Mouse (Mus musculus) heart, embryonic 11.5 days (tissue): ENCODE data around the gene Arl3. TPM values are rescaled to one million over a fixed set of nuclear protein-coding genes. Genes with fewer than 3 reads are reported as not detected.
"Not testable (repeated sequence)": the region's sequence is repeated elsewhere in the genome, so short reads cannot be mapped to it uniquely, and the experiment has no call there.

Experiments
- ATAC-seq: fragments of 200-750 bp; cut with Nextera tagmentation; replicated peaks from 2 replicates; pipeline ENCODE4 v1.8.0; 2017; ENCODE audit warnings: moderate library complexity; ENCODE audit not compliant: insufficient number of reproducible peaks, low FRiP score, low TSS enrichment
- H3K27ac ChIP-seq: fragments of 300-500 bp; sonication (generic); 2 replicates; pipeline ENCODE4 v1.5.1; 2014; ENCODE audit warnings: mild to moderate bottlenecking, low read depth, low read length
- H3K27me3 ChIP-seq: fragments of 300-500 bp; sonication (generic); 2 replicates; pipeline ENCODE4 v1.6.1; 2014; ENCODE audit warnings: mild to moderate bottlenecking, low read length, mixed read lengths; ENCODE audit not compliant: control insufficient read depth, insufficient read depth
- H3K36me3 ChIP-seq: fragments of 300-500 bp; sonication (generic); 2 replicates; pipeline ENCODE4 v1.6.1; 2014; ENCODE audit warnings: mild to moderate bottlenecking, low read length, moderate library complexity, mixed read lengths; ENCODE audit not compliant: control insufficient read depth, insufficient read depth
- H3K4me1 ChIP-seq: fragments of 300-500 bp; sonication (generic); 2 replicates; pipeline ENCODE4 v1.6.1; 2014; ENCODE audit warnings: low read length; ENCODE audit not compliant: control insufficient read depth, insufficient read depth
- H3K4me2 ChIP-seq: fragments of 300-500 bp; sonication (generic); 2 replicates; pipeline ENCODE4 v1.6.1; 2014; ENCODE audit warnings: mild to moderate bottlenecking, moderate library complexity
- H3K4me3 ChIP-seq: fragments of 300-500 bp; sonication (generic); 2 replicates; pipeline ENCODE4 v1.5.1; 2014; ENCODE audit warnings: low read depth, low read length
- H3K9ac ChIP-seq: fragments of 300-500 bp; sonication (generic); 2 replicates; pipeline ENCODE4 v1.6.1; 2014; ENCODE audit warnings: mild to moderate bottlenecking, low read depth, low read length, moderate library complexity
- H3K9me3 ChIP-seq: fragments of 300-500 bp; sonication (generic); replicated peaks from 2 replicates; pipeline ENCODE4 v1.6.1; 2016; ENCODE audit warnings: low read length; ENCODE audit not compliant: control insufficient read depth
- WGBS: fragments of 180-500 bp; shearing (Covaris S2); extraction: QIAGEN DNeasy Blood & Tissue Kit; methylation state at CpG from one replicate; pipeline ENCODE4 v1.1.7; 2014; ENCODE audit not compliant: insufficient replicate concordance; 5-methylcytosine and 5-hydroxymethylcytosine counted together
- polyA plus RNA-seq: library from polyadenylated mRNA; unstranded; fragments of >200 nt; fragmentation: Nextera tagmentation; extraction: Ambion mirVana; gene quantifications from 2 replicates; pipeline ENCODE4 v1.2.1, GENCODE M21; 2014

The Arl3 gene
- polyA plus RNA-seq, 1 experiment from 2014 or later: 83.5 TPM

DNA sequence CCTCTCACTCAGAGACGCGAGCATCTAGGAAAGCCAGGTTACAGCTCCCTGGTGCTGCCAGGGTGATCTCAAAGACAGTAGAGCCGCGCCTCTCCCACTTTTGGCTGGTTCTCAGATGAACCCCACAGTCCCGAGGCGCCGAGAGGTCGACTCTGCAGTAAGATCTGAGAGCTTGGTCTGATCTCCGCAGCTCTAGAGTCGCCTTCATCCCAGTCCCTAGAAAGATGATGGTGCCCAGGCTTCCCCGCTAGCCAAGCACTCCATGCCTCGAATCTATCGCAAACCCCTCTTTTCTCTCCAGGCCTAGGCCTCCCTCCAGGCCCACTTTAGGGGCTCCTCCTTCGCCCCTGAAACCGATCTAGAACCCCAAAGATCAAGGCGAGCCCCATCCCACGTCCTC is 450 bp downstream of the Arl3 start:
- peak; percentile 20; the same call in 1 of the 2 replicates for ATAC-seq
- H3K9me3 ChIP-seq: no peaks in the 10 kb centered on the region
- H3K27ac ChIP-seq: peak overlapping the region; percentile 50; the same call in 1 of the 2 replicates
- 0% methylated on average over 17 of the region's 17 CpGs for WGBS
- H3K9ac ChIP-seq: peak overlapping the region; percentile 78
- no peaks in the 10 kb centered on the region for H3K27me3 ChIP-seq
- H3K4me3 ChIP-seq: peak overlapping the region; percentile 91
- H3K4me1 ChIP-seq: peaks cover 4% of the 10 kb centered on the region
- no peaks in the 10 kb centered on the region; the same call in 1 of the 2 replicates for H3K36me3 ChIP-seq
- peak overlapping the region; percentile 93 for H3K4me2 ChIP-seq

DNA sequence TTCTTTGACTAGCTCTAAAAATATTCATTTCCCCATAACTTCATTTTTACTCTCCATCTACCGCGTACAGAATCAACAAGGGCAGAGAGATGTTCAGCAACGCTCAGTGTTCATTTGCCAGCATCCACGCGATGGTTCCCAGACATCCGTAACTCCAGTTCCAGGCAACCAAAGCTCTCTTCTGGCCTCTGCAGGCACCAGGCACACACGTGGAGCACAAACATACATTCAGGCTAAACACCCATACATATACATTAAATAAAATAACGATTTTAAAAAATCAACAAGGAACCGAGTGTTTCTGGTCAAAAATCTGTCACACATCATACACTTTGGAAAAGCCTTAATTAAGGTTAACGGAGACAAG is 1.1 kb downstream of the Arl3 start:
- no peak overlapping the region; the same call in 1 of the 2 replicates for H3K27ac ChIP-seq
- no peaks in the 10 kb centered on the region for H3K9me3 ChIP-seq
- no peak overlapping the region for H3K9ac ChIP-seq
- no peaks in the 10 kb centered on the region; the same call in 1 of the 2 replicates for H3K36me3 ChIP-seq
- peaks cover 4% of the 10 kb centered on the region for H3K4me1 ChIP-seq
- peak overlapping the region; percentile 93 for H3K4me2 ChIP-seq
- 35% methylated on average over 10 of the region's 10 CpGs for WGBS
- peak overlapping the region; percentile 91 for H3K4me3 ChIP-seq
- ATAC-seq: no peak
- no peaks in the 10 kb centered on the region for H3K27me3 ChIP-seq

DNA sequence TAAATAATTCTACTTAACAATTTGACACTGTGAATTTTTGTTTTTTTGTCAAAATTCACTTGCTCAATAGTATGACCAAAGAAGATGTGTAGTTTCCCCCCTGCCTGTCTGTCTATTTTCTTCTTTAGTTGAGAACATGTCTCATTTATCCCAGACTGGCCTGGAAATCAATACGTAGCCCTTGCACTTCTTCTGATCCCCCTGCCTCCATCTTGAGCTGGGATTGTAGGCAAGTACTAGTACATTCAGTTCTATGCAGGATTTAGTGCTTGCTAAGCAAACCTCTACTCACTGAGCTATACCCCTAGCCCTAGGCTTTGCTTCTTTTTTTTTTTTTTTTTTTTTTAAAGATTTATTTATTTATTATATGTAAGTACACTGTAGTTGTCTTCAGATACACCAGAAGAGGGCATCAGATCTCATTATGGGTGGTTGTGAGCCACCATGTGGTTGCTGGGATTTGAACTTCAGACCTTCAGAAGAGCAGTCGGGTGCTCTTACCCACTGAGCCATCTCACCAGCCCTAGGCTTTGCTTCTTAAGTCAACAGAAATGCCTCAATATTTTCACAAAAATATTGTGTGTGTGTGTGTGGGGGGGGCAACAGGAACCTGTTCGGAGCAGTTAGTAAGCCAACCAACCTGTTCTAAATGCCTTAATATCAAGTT is 1.7 kb downstream of the Arl3 start:
- H3K4me2 ChIP-seq: peak overlapping the region; percentile 93
- not testable (repeated sequence) for H3K27ac ChIP-seq, H3K9me3 ChIP-seq, H3K4me1 ChIP-seq, H3K27me3 ChIP-seq, H3K9ac ChIP-seq, ATAC-seq, H3K36me3 ChIP-seq
- WGBS: 82% methylated on average over 3 of the region's 3 CpGs
- H3K4me3 ChIP-seq: peak overlapping the region; percentile 91; the same call in 1 of the 2 replicates

DNA sequence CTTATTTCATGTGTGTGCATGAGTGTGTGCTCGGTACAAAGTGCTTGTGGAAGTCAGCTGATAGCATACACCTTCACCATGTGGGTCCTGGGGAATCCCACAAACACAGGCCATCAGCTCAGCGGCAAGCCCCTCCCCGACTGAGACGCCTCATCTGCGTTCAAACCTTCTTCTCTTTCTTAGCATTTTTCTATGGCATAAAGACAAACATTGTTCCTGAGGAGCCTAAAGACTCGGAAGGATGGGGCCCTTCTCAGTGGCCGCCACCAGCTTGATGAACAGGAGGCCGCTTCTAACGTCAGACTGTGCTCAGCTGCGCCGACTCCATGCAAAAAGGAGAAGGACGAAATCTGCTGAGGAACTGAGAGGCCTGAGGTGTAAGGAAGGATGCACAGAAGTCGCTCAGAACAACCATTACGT is 8.9 kb downstream of the Arl3 start:
- Histone ChIP-seq H3K4me1 (peaks cover 17% of the 10 kb centered on the region), H3K4me3 (no peak overlapping the region), H3K36me3 (no peaks in the 10 kb centered on the region; the same call in 1 of the 2 replicates), H3K9me3 (no peaks in the 10 kb centered on the region), H3K27ac (no peak overlapping the region), H3K4me2 (no peak overlapping the region), H3K27me3 (no peaks in the 10 kb centered on the region), H3K9ac (no peak overlapping the region)
- ATAC-seq: no peak
- WGBS: 76% methylated on average over 14 of the region's 14 CpGs

DNA sequence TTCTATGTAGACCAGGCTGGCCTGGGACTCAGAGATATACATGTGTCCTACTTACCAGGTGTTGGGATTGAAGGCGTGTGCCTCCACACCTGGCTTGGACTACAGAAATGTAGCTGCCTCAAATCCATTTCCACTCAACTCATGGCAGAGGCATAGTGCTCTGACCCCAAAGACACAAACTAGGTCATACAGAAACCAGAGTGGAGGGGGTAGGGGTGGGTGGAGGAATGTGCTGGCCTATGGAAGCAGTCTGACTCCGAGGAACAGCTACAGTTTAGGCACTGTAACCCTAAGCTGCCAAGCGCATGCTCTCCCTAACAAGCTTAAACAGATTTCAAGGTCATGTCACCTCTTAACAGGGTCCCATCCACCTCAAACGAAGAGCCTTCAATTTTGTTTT is 9.4 kb downstream of the Arl3 start:
- H3K4me2 ChIP-seq: no peak overlapping the region
- H3K27me3 ChIP-seq: no peaks in the 10 kb centered on the region
- 0 out of 2 replicates have a peak overlapping the region, but pooled peaks have one; percentile 50 for H3K27ac ChIP-seq
- no peaks in the 10 kb centered on the region; the same call in 1 of the 2 replicates for H3K36me3 ChIP-seq
- H3K4me3 ChIP-seq: no peak overlapping the region
- H3K4me1 ChIP-seq: peaks cover 17% of the 10 kb centered on the region
- no peak overlapping the region for H3K9ac ChIP-seq
- 67% methylated on average over 4 of the region's 4 CpGs for WGBS
- no peak for ATAC-seq
- no peaks in the 10 kb centered on the region for H3K9me3 ChIP-seq

DNA sequence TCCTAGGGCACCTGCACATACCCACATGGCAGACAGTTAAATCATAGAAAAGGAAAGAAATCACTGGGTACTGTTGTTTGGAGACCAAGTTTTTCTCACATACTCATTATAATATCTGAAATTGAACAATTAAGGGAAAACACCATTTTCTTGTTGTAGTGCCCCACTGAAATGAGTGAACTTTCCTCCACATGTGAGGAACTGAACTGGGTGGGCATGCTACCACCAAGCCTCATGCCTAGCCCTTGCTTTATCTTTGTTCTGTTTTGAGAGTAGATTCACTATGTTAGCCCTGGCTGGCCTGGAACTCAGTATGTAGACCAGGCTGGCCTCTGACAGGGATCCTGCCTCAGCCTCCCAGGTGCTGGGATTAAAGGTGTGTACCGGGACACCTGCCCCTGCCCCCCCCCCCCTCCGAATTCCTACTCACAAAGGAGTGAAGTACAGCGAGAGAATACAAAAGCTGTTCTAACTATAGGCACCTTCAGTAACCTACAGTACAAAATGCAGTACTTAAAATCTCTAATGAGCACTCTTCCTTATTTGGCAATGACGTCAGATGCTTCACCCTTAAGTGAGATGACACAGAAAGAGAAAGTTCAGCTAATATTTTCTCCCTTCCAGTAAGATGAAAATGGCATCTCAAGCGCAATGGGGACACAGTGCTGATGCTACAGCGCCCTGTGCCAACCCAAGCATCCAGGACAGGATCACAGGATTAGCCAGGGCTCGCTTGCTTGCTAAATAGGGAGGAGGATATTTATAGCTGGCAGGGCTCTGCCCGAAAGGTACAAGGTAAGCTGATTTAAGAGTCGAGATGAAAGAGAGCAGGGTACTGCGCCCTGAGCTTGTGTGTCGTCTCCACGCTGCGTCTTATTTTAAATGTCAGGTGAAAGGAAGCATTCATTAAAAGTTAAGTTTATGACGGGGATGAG is 10.2 kb downstream of the Arl3 start:
- ATAC-seq: no peak
- Histone ChIP-seq H3K4me3 (no peak overlapping the region), H3K27ac (peak overlapping the region; percentile 10; the same call in 1 of the 2 replicates), H3K4me1 (peaks cover 17% of the 10 kb centered on the region), H3K9me3 (no peaks in the 10 kb centered on the region), H3K36me3 (no peaks in the 10 kb centered on the region; the same call in 1 of the 2 replicates), H3K27me3 (no peaks in the 10 kb centered on the region), H3K9ac (no peak overlapping the region), H3K4me2 (0 out of 2 replicates have a peak overlapping the region, but pooled peaks have one; percentile 6)
- 70% methylated on average over 14 of the region's 14 CpGs for WGBS

DNA sequence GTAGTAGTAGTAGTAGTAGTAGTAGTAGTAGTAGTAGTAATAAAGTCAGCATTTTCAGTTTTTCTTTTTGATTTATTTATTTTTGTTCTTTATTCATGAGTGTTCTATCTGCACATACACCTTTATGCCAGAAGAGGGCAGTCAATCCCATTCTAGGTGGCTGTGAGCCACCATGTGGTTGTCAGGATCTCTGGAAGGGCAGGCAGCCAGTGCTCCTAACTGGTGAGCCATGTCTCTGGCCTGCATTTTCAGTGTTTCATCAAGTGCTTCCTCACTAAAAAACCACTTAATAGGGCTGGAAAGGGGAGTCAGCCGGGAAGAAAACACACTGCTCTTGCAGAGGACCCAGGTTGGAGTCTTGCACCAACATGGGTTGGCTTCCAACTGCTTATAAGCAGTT is 10.9 kb downstream of the Arl3 start:
- Histone ChIP-seq H3K4me3 (no peak overlapping the region), H3K4me1 (peaks cover 17% of the 10 kb centered on the region), H3K9me3 (no peaks in the 10 kb centered on the region), H3K36me3 (no peaks in the 10 kb centered on the region), H3K9ac (no peak overlapping the region), H3K27me3 (no peaks in the 10 kb centered on the region), H3K4me2 (no peak overlapping the region), H3K27ac (no peak overlapping the region)
- 43% methylated on average over 1 of the region's 1 CpGs for WGBS
- ATAC-seq: no peak

DNA sequence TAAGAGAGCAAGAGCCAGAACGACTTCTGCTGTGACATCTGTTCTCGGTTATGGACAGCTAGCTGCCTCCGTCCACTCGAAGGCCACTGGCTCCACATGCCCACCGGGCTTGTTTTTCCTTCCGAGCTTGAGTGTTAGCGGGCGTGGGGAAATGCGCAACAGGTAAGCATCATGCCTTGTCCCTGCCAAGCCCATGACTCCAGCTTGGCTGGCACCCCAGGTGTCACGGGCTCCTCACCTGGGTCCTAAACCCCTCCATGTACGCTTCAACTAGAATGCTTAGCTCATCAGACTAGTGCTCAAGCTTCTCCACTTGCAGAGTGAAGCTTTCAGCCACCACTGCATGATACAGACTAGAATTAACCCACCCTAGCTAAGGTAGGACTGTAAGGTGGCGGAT is 14.4 kb downstream of the Arl3 start:
- no peaks in the 10 kb centered on the region for H3K9me3 ChIP-seq
- H3K27ac ChIP-seq: no peak overlapping the region
- H3K4me2 ChIP-seq: no peak overlapping the region
- 63% methylated on average over 12 of the region's 12 CpGs for WGBS
- ATAC-seq: no peak
- H3K9ac ChIP-seq: no peak overlapping the region
- peaks cover 13% of the 10 kb centered on the region for H3K4me1 ChIP-seq
- H3K4me3 ChIP-seq: no peak overlapping the region
- no peaks in the 10 kb centered on the region for H3K27me3 ChIP-seq
- no peaks in the 10 kb centered on the region for H3K36me3 ChIP-seq
